Mouse (Mus musculus) small intestine, adult 2 months (tissue): ENCODE measurements around the gene Phf5a.

Experiments
- CTCF ChIP-seq: fragments of 200-500 bp; IDR thresholded peaks from 2 replicates; pipeline ENCODE4 v1.5.1; 2012; ENCODE audit warnings: low read depth, mild to moderate bottlenecking, control low read depth, inconsistent platforms, low read length, moderate library complexity, mixed read lengths; ENCODE audit not compliant: insufficient replicate concordance, insufficient read length; ENCODE audit errors: extremely low read depth
- POLR2A ChIP-seq: fragments of 200-500 bp; IDR thresholded peaks from 2 replicates; pipeline ENCODE4 v1.6.1; 2012; ENCODE audit warnings: low read depth, mild to moderate bottlenecking, control low read depth, inconsistent platforms, low read length, moderate library complexity

DNA sequence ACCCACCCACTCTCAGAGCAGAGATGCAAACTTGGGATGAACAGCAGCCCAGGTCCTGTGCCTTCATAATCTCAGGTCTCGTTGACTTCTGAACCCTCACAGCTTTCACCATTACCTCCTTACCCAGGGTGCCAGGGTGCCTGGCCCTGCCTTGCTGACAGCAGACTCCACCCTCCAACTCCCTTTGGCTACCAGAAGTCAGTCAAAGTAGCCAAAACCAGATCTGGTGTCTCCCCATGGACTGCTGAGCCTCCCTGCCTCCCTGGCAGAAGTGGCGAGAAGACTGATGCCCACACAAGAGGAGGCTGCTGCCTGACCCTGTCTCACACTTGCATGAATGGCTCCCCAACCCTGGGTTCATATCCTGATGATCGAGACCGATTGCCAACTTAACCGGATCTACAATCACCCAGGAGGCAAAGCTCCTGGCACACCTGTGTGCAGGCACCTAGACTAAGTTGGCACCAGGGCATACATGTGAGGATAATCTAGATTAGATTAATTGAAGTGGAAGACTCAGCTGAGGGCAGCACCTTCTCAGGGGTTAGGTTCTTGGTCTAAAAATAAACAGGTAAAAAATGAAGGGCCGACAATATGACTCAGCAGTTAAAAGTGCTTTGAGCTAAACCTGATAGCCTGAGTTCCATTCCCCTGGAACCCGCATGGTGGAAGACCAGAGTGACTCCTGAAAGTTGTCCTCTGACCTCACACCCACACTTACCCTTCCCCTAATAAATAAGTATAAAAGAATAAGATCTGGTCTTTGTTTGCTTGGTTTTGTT lies 43.1 kb downstream of the Phf5a start:
- TF ChIP-seq CTCF (no peak), POLR2A (no peak)
